Mouse (Mus musculus): Measurements from ENCODE around the gene Gna13.

DNA sequence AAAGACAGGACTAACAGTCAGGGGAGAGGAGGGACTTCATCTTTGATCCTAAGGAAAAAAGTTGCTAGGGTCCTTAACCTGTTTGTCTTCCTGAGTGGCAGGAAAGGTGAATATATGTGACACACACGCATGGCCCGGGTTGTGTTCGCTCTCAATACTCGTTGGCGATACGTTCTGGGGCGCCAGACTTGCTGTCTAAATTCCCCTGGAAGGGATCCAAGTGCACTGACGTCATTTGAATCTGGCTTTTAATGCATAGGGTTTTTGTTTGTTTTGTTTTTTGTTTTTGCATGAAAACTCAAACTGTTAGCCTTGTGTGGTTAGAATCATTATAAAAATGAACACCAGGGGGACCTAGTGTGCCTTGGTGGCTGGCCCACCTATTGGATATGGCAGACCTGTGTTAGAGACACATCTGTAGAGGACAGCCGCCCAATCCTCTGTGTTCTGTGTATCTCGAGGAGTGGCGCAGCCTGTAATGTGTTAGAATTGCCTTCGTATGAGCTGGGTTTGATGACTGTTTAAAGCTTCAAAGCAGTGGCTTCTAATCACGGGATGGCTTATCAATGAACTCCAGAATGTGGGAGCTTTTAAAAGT is 82.9 kb downstream of the Gna13 start:
- TF ChIP-seq POLR2A (IDR thresholded peaks at IDR 0.05; ENCODE audit: insufficient read length, low read depth) (no peak), TCF12 (IDR thresholded peaks at IDR 0.05; ENCODE audit: insufficient read depth, poor library complexity, severe bottlenecking) (no peak), E2F4 (IDR thresholded peaks at IDR 0.05; ENCODE audit: insufficient read depth) (no peak), POLR2AphosphoS2 (IDR thresholded peaks at IDR 0.05; ENCODE audit: insufficient read length, low read depth) (no peak)
